Comparison of ENCODE assay signal across 20 mouse cellular contexts in the genomic region with DNA sequence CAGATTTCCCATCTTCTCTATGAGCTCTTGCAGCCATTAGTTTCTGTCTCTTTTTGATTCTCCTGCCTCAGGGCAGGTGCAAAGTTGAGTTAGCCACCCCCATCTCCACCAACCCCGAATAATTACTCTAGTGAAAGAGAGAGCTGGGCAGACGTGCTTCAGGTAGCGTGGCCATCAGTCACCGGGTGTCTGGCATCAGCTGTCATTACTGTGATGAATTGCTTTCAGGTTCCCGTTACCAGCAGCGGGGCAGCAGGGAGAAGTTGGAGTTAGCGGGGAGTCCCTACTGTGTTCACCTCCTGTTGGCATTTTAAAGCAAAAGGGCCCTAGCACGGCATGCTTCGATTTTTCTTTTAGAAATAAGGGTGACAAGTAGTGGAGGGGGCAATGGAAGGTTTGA. TPM values are rescaled to one million over a fixed set of nuclear protein-coding genes. Genes with fewer than 3 reads are reported as not detected.
DNase-seq lines count a peak whose midpoint lies in the region; ATAC-seq and TF ChIP-seq lines count a peak whose summit lies in the region.
"Had no signal": no experiment of that assay in that cellular context is flagged by ENCODE, and none has a peak within 500 bp of the region (broad histone marks: within the 10 kb centered on the region; RNA-seq: fewer than 3 reads in every experiment).

No protein-coding gene starts in this region.

- WGBS in liver, embryonic 12.5 days (ENCODE audit: insufficient replicate concordance), result 42% methylated on average over 9 of the region's 9 CpGs
- WGBS in forebrain, embryonic 11.5 days, result 40% methylated on average over 9 of the region's 9 CpGs

- dilution Hi-C loops in CH12.LX (cut with MboI; ENCODE audit: extremely low pct_ligation_motif_present, extremely low pct_unique_long_range_greater_than_20kb, low sequenced_read_pairs), result no loop called here

- no peak overlapping the region for H3K4me3 ChIP-seq in liver, embryonic 12.5 days
- no peak overlapping the region for H3K4me3 ChIP-seq in CH12.LX (replicated peaks in 1 of 3; ENCODE audit: low read depth in 2 of 3, low read length in 2 of 3, poor library complexity in 1 of 3)
- H3K4me3 ChIP-seq in forebrain, embryonic 11.5 days (ENCODE audit: low read depth, low read length), result no peak overlapping the region
- H3K4me3 ChIP-seq: embryonic facial prominence, embryonic 13.5 days; forebrain, embryonic 15.5 days; heart, adult 2 months; heart, embryonic 12.5 days; hindbrain, embryonic 10.5 days had no signal

- TF ChIP-seq CTCF in CH12.LX (conservative IDR thresholded peaks at IDR 0.05 in 1 of 2, IDR thresholded peaks at IDR 0.05 in 1 of 2; ENCODE audit: low read depth in 2 of 2, low read length in 2 of 2), result no peak

- TF ChIP-seq POLR2A in CH12.LX (IDR thresholded peaks at IDR 0.05; ENCODE audit: low read depth, low read length), result no peak

- DNase-seq in liver, result no peak
- peak; percentile 92 for DNase-seq in A20 (ENCODE audit: low read depth, low spot score)
- no peak for DNase-seq in CH12.LX (ENCODE audit: extremely low read depth)
- no peak for DNase-seq in retina, postnatal 1 day
- no peak for DNase-seq in forebrain, embryonic 11.5 days (ENCODE audit: low spot score)
- DNase-seq: adrenal gland, postnatal 14 days; cerebellum, adult 11-12 months; cerebellum, adult 9-10 months; cerebellum, postnatal 25 days; gastrocnemius, postnatal 36 days; heart, adult 2 months had no signal

- peak overlapping the region; percentile 75; the same call in 1 of the 2 replicates for H3K27ac ChIP-seq in liver, embryonic 12.5 days
- H3K27ac ChIP-seq in CH12.LX (ENCODE audit: insufficient read depth, low read depth), result no peak overlapping the region
- H3K27ac ChIP-seq in forebrain, embryonic 11.5 days (ENCODE audit: low read depth, low read length), result no peak overlapping the region
- H3K27ac ChIP-seq: embryonic facial prominence, embryonic 13.5 days; forebrain, embryonic 15.5 days; heart, adult 2 months had no signal

- in situ Hi-C loops in CH12.LX (cut with MboI; ENCODE audit: low pct_ligation_motif_present, low pct_unique_long_range_greater_than_20kb, low sequenced_read_pairs), result no loop called here

- no peaks in the 10 kb centered on the region for H3K9me3 ChIP-seq in liver, embryonic 12.5 days (replicated peaks)
- H3K9me3 ChIP-seq in CH12.LX (replicated peaks; ENCODE audit: low read length), result peaks cover 3% of the 10 kb centered on the region
- no peaks in the 10 kb centered on the region for H3K9me3 ChIP-seq in forebrain, embryonic 11.5 days (ENCODE audit: control insufficient read depth, low read length)
- H3K9me3 ChIP-seq: embryonic facial prominence, embryonic 13.5 days; forebrain, embryonic 15.5 days; heart, embryonic 12.5 days; hindbrain, embryonic 10.5 days had no signal

- no peak for TF ChIP-seq RAD21 in CH12.LX (IDR thresholded peaks at IDR 0.05; ENCODE audit: low read depth, low read length)

- peaks cover 49% of the 10 kb centered on the region for H3K4me1 ChIP-seq in liver, embryonic 12.5 days
- peaks cover 11 to 46% of the 10 kb centered on the region in 2 experiments for H3K4me1 ChIP-seq in CH12.LX (ENCODE audit: control insufficient read depth in 1 of 2, insufficient read depth in 2 of 2)
- H3K4me1 ChIP-seq in forebrain, embryonic 11.5 days (replicated peaks; ENCODE audit: control insufficient read depth, insufficient read depth, low read length), result peaks cover 5% of the 10 kb centered on the region; the same call in 1 of the 2 replicates

- no peaks in the 10 kb centered on the region for H3K36me3 ChIP-seq in liver, embryonic 12.5 days
- H3K36me3 ChIP-seq in CH12.LX (replicated peaks in 1 of 2; ENCODE audit: control insufficient read depth in 1 of 2, insufficient read depth in 1 of 2, low read length in 1 of 2), result no peaks in the 10 kb centered on the region
- no peaks in the 10 kb centered on the region for H3K36me3 ChIP-seq in forebrain, embryonic 11.5 days (ENCODE audit: control insufficient read depth, insufficient read depth, low read length)
- H3K36me3 ChIP-seq: embryonic facial prominence, embryonic 13.5 days; forebrain, embryonic 15.5 days; heart, embryonic 12.5 days; hindbrain, embryonic 10.5 days had no signal

- no peaks in the 10 kb centered on the region for H3K79me2 ChIP-seq in CH12.LX (replicated peaks; ENCODE audit: control insufficient read depth, extremely low read depth, insufficient read depth, poor library complexity, severe bottlenecking)

- ATAC-seq in liver, embryonic 12.5 days, result no peak
- 0 out of 2 replicates have a peak, but pooled peaks have one; percentile 27 for ATAC-seq in megakaryocyte, adult 5-6 weeks (ENCODE audit: poor library complexity, severe bottlenecking)
- no peak for ATAC-seq in forebrain, embryonic 11.5 days (replicated peaks; ENCODE audit: low FRiP score)
- ATAC-seq: activated CD4-positive, CD25-positive, alpha-beta regulatory T cell, adult 4 months; forebrain, embryonic 15.5 days; intestine, embryonic 16.5 days; Patski had no signal

- H3K9ac ChIP-seq in liver, embryonic 12.5 days, result no peak overlapping the region
- no peak overlapping the region for H3K9ac ChIP-seq in CH12.LX (ENCODE audit: insufficient read depth, low read depth)
- H3K9ac ChIP-seq in forebrain, embryonic 11.5 days (ENCODE audit: low read length), result no peak overlapping the region
- H3K9ac ChIP-seq: embryonic facial prominence, embryonic 13.5 days; forebrain, embryonic 15.5 days; heart, embryonic 12.5 days had no signal

- TF ChIP-seq EP300 in CH12.LX (IDR thresholded peaks at IDR 0.05; ENCODE audit: low read length), result 0 out of 2 replicates have a peak, but pooled peaks have one; percentile 32

- 0 out of 2 replicates have a peak, but pooled peaks cover 5% of the 10 kb centered on the region for H3K27me3 ChIP-seq in liver, embryonic 12.5 days (replicated peaks)
- H3K27me3 ChIP-seq in CH12.LX (replicated peaks), result no peaks in the 10 kb centered on the region
- H3K27me3 ChIP-seq in forebrain, embryonic 11.5 days (ENCODE audit: control insufficient read depth, insufficient read depth, low read length), result no peaks in the 10 kb centered on the region
- H3K27me3 ChIP-seq: embryonic facial prominence, embryonic 13.5 days; forebrain, embryonic 15.5 days; Patski had no signal

- no peak overlapping the region for H3K4me2 ChIP-seq in liver, embryonic 12.5 days
- peak overlapping the region; percentile 32 for H3K4me2 ChIP-seq in CH12.LX (ENCODE audit: insufficient read depth, low read depth, poor library complexity, severe bottlenecking)
- H3K4me2 ChIP-seq in forebrain, embryonic 11.5 days (ENCODE audit: low read depth, low read length, severe bottlenecking), result no peak overlapping the region
- H3K4me2 ChIP-seq: embryonic facial prominence, embryonic 13.5 days; forebrain, embryonic 15.5 days; heart, embryonic 12.5 days had no signal

TF ChIP-seq in CH12.LX, 34 proteins besides CTCF, POLR2A, EP300 and RAD21:
- TF ChIP-seq MYC (IDR thresholded peaks at IDR 0.05; ENCODE audit: low read depth, low read length) (0 out of 2 replicates have a peak, but pooled peaks have one; percentile 16), PAX5 (IDR thresholded peaks at IDR 0.05; ENCODE audit: low read length) (no peak), USF1 (IDR thresholded peaks at IDR 0.05; ENCODE audit: low read depth, low read length) (no peak), ZC3H11A (IDR thresholded peaks at IDR 0.05; ENCODE audit: low read depth, low read length) (no peak), ZKSCAN1 (IDR thresholded peaks at IDR 0.05; ENCODE audit: borderline replicate concordance, low read depth, low read length) (no peak), ETS1 (conservative IDR thresholded peaks at IDR 0.05; ENCODE audit: low read depth, low read length) (peak; percentile 38; the same call in 1 of the 2 replicates), UBTF (IDR thresholded peaks at IDR 0.05; ENCODE audit: low read depth, low read length) (no peak), BHLHE40 (IDR thresholded peaks at IDR 0.05; ENCODE audit: low read depth, low read length) (0 out of 2 replicates have a peak, but pooled peaks have one; percentile 22), KAT2A (IDR thresholded peaks at IDR 0.05; ENCODE audit: insufficient replicate concordance, low read length) (0 out of 2 replicates have a peak, but pooled peaks have one; percentile 20), ZMIZ1 (IDR thresholded peaks at IDR 0.05; ENCODE audit: low read depth, low read length) (no peak), CHD1 (IDR thresholded peaks at IDR 0.05; ENCODE audit: low read depth, low read length) (no peak), ELF1 (IDR thresholded peaks at IDR 0.05; ENCODE audit: low read depth, low read length) (no peak), SIN3A (IDR thresholded peaks at IDR 0.05; ENCODE audit: low read length) (no peak), IRF4 (IDR thresholded peaks at IDR 0.05; ENCODE audit: low read depth, low read length) (peak; percentile 32; the same call in 1 of the 2 replicates), MAX (IDR thresholded peaks at IDR 0.05; ENCODE audit: low read length) (0 out of 2 replicates have a peak, but pooled peaks have one; percentile 26), JUN (IDR thresholded peaks at IDR 0.05; ENCODE audit: insufficient read depth, low read depth, low read length) (no peak), USF2 (conservative IDR thresholded peaks at IDR 0.05; ENCODE audit: low read depth, low read length) (no peak), MXI1 (IDR thresholded peaks at IDR 0.05; ENCODE audit: low read depth, low read length) (peak; percentile 58; the same call in 1 of the 2 replicates)
TF ChIP-seq in CH12.LX: peak in this region for 7.

RNA-seq across cellular contexts. Expression of a gene that starts 43.9 kb away (rescaled TPM):
- polyA plus RNA-seq in liver, embryonic 12.5 days (2016; fragmentation: Nextera tagmentation; extraction: Ambion mirVana), result 34.1 and 37.6 TPM in 2 replicates
- total RNA-seq in CH12.LX (2012; rRNA removed) (15.9 and 17.5 TPM in 2 replicates), CH12.LX (2014; rRNA removed) (5.8 and 6.9 TPM in 2 replicates)
- polyA plus RNA-seq in CH12.LX (2012; ENCODE audit: insufficient read length, low read depth), result 16.2 and 18.4 TPM in 2 replicates
- 18.2 and 21.1 TPM in 2 replicates for total RNA-seq in megakaryocyte, adult 5-6 weeks (2015)
- 17.6 and 20.3 TPM in 2 replicates for total RNA-seq in megakaryocyte, adult 5-6 weeks (2017)
- polyA plus RNA-seq in forebrain, embryonic 11.5 days (2014; fragmentation: Nextera tagmentation; extraction: Ambion mirVana), result 7.4 and 8.2 TPM in 2 replicates
